9 mouse cellular contexts compared by ENCODE assay signal in the genomic region with DNA sequence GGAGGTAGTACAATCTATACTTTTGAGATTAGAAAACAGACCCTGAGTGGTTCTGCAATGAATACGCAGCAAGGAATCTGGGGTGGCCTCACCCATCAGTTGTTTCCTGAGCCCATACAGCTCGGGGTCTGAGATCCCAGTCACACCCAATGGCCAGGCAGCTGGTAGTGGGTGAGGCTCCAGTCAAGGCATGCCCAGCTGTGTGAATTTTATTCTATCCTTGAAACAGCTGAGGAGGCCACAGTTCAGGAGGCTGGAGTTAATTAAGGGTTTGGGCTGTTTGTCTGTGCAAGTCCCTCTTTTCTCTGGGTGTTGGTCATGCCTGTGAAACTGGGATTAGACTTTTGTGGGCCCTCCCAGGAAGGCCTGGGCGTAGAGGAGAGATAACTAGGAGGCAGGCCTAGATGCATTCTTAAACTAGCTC. TPM values are rescaled to one million over a fixed set of nuclear protein-coding genes. Genes with fewer than 3 reads are reported as not detected.
A peak's percentile ranks its signal among the peaks of the same experiment; 100 is the strongest.
DNase-seq lines count a peak whose midpoint lies in the region; ATAC-seq and TF ChIP-seq lines count a peak whose summit lies in the region.
"Had no signal": no experiment of that assay in that cellular context is flagged by ENCODE, and none has a peak within 500 bp of the region (broad histone marks: within the 10 kb centered on the region; RNA-seq: fewer than 3 reads in every experiment).

No protein-coding gene starts in this region.

- no peaks in the 10 kb centered on the region for H3K9me3 ChIP-seq in erythroblast, embryonic 14.5 days (ENCODE audit: control insufficient read depth, low read length)
- no peaks in the 10 kb centered on the region for H3K9me3 ChIP-seq in liver, postnatal 0 days (ENCODE audit: low read length)
- no peaks in the 10 kb centered on the region for H3K9me3 ChIP-seq in kidney, embryonic 14.5 days (ENCODE audit: control insufficient read depth, low read length)

- peak; percentile 89 for ATAC-seq in liver, postnatal 0 days
- no peak for ATAC-seq in kidney, embryonic 14.5 days (ENCODE audit: low FRiP score, low TSS enrichment)
- ATAC-seq: inflammation-experienced regulatory T-cells, adult 6 months had no signal

- peak overlapping the region; percentile 50 for H3K4me2 ChIP-seq in liver, postnatal 0 days (ENCODE audit: low read depth, low read length)
- no peak overlapping the region for H3K4me2 ChIP-seq in kidney, embryonic 14.5 days (replicated peaks; ENCODE audit: low read depth, low read length)

- H3K27me3 ChIP-seq in erythroblast, embryonic 14.5 days (ENCODE audit: control insufficient read depth) = no peaks in the 10 kb centered on the region
- H3K27me3 ChIP-seq in liver, postnatal 0 days (ENCODE audit: insufficient read depth, low read length) = no peaks in the 10 kb centered on the region
- no peaks in the 10 kb centered on the region for H3K27me3 ChIP-seq in kidney, embryonic 14.5 days (ENCODE audit: control insufficient read depth, insufficient read depth, low read length)

- H3K36me3 ChIP-seq in erythroblast, embryonic 14.5 days (ENCODE audit: control insufficient read depth) = peaks cover 99% of the 10 kb centered on the region
- peaks cover 11% of the 10 kb centered on the region for H3K36me3 ChIP-seq in liver, postnatal 0 days (replicated peaks; ENCODE audit: insufficient read depth, low read length)
- peaks cover 2% of the 10 kb centered on the region; the same call in 1 of the 2 replicates for H3K36me3 ChIP-seq in kidney, embryonic 14.5 days (ENCODE audit: control insufficient read depth, insufficient read depth, low read length)

- no peak for TF ChIP-seq CTCF in liver, postnatal 0 days (IDR thresholded peaks at IDR 0.05; ENCODE audit: low read depth)

- intact Hi-C loops in left cerebral cortex, postnatal 10 days (cut with DNase I) = no loop called here

- 54% methylated on average over 3 of the region's 3 CpGs for WGBS in liver, postnatal 0 days (ENCODE audit: insufficient replicate concordance)
- 74% methylated on average over 3 of the region's 3 CpGs for WGBS in kidney, embryonic 14.5 days

- DNase-seq in spleen, adult 12 weeks (ENCODE audit: low spot score) = peak; percentile 66
- no peak for DNase-seq in spleen, adult 18-20 months
- peak; percentile 60 for DNase-seq in liver, postnatal 0 days
- no peak for DNase-seq in adrenal gland, postnatal 4 days (ENCODE audit: low spot score in 2 of 2)
- DNase-seq in left cerebral cortex, postnatal 10 days (ENCODE audit: extremely low spot score in 1 of 2, low spot score in 2 of 2) = no peak
- DNase-seq: gastrocnemius, postnatal 14 days had no signal

- peak overlapping the region; percentile 55 for H3K9ac ChIP-seq in liver, postnatal 0 days (replicated peaks)
- no peak overlapping the region for H3K9ac ChIP-seq in kidney, embryonic 14.5 days (ENCODE audit: low read depth, low read length)

- TF ChIP-seq EP300 in liver, postnatal 0 days (IDR thresholded peaks at IDR 0.05; ENCODE audit: low read depth) = peak; percentile 95

- H3K4me3 ChIP-seq in erythroblast, embryonic 14.5 days (replicated peaks) = peak overlapping the region; percentile 56
- no peak overlapping the region for H3K4me3 ChIP-seq in liver, postnatal 0 days (ENCODE audit: low read depth, low read length)
- H3K4me3 ChIP-seq in kidney, embryonic 14.5 days (ENCODE audit: low read length) = no peak overlapping the region

- H3K27ac ChIP-seq in liver, postnatal 0 days (ENCODE audit: low read depth) = peak overlapping the region; percentile 92
- no peak overlapping the region for H3K27ac ChIP-seq in kidney, embryonic 14.5 days (ENCODE audit: low read depth, low read length)

- H3K4me1 ChIP-seq in erythroblast, embryonic 14.5 days (ENCODE audit: control insufficient read depth) = peaks cover 78% of the 10 kb centered on the region
- H3K4me1 ChIP-seq in liver, postnatal 0 days (ENCODE audit: insufficient read depth) = peaks cover 53% of the 10 kb centered on the region
- no peaks in the 10 kb centered on the region for H3K4me1 ChIP-seq in kidney, embryonic 14.5 days (ENCODE audit: control insufficient read depth, insufficient read depth, low read length)

RNA-seq across cellular contexts. Expression of a gene that starts 33.4 kb away (rescaled TPM):
- polyA plus RNA-seq in erythroblast, embryonic 14.5 days (2012) = 4.4 and 5.5 TPM in 2 replicates
- 5.0 and 5.4 TPM in 2 replicates for polyA plus RNA-seq in liver, postnatal 0 days (2015; fragmentation: Nextera tagmentation; extraction: Ambion mirVana)
- total RNA-seq in adrenal gland, postnatal 4 days (2021) = 10 to 100 TPM; 10.9 to 11.0 TPM
- 1 to 10 TPM; 1.2 TPM for total RNA-seq in left cerebral cortex, postnatal 10 days (2021)
- polyA plus RNA-seq in kidney, embryonic 14.5 days (2014; fragmentation: Nextera tagmentation; extraction: Ambion mirVana) = 4.4 and 6.1 TPM in 2 replicates

RNA-seq across cellular contexts. Expression of a gene that starts 44.7 kb away (rescaled TPM):
- polyA plus RNA-seq in erythroblast, embryonic 14.5 days (2012) = 23.6 and 24.5 TPM in 2 replicates
- polyA plus RNA-seq in liver, postnatal 0 days (2015; fragmentation: Nextera tagmentation; extraction: Ambion mirVana) = 34.0 and 38.4 TPM in 2 replicates
- 100 to 1,000 TPM in 1 of 2 experiments, 10 to 100 TPM in 1; 97.4 to 103 TPM for total RNA-seq in adrenal gland, postnatal 4 days (2021)
- 100 to 1,000 TPM; 188 to 189 TPM for total RNA-seq in left cerebral cortex, postnatal 10 days (2021)
- 31.0 and 44.8 TPM in 2 replicates for polyA plus RNA-seq in kidney, embryonic 14.5 days (2014; fragmentation: Nextera tagmentation; extraction: Ambion mirVana)

Comparison
In these comparisons a context has a peak if more than half of its experiments do, and no peak if none do; other contexts are left out.
1. DNase-seq: peak in spleen, adult 12 weeks (single experiment) and liver, postnatal 0 days (single experiment); none in spleen, adult 18-20 months (0 of 2), adrenal gland, postnatal 4 days (0 of 2) and left cerebral cortex, postnatal 10 days (0 of 2).